Mouse (Mus musculus): ENCODE measurements around the gene Ints3. TPM values are rescaled to one million over a fixed set of nuclear protein-coding genes. Genes with fewer than 3 reads are reported as not detected.
"Not testable (repeated sequence)": the region's sequence is repeated elsewhere in the genome, so short reads cannot be mapped to it uniquely, and the experiment has no call there.

Gene Ints3
- polyA plus RNA-seq, 1 experiment from 2014 or later = 30.1 TPM

DNA sequence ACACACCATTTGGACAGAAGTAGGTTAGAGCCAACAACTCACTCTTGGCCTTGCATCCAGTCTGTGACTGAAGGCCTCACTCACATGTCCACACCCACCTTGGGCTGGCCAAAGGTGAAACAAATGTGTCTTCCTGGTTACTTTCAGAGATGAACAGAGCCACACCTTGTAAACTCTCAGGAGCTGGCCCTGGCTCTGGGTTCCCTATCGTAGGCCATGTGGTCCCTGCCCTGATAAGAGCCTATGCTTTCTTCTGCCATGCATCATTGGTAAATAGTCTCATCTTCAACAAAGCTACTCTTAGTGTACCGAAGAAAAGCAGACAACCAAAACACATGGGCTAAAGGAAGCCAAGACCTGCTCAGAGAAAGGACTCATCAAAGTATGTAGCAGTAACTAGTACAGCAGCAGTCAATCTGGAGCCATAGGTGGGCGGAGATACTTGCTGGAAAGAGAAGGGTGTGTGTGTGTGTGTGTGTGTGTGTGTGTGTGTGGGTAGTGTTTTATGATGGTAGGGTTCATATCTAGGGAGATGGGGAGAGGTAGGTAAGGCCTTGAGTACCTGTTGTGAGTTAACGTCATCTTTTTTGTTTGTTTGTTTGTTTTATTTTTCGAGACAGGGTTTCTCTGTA is 66.3 kb downstream of the Ints3 start:
- H3K4me2 ChIP-seq (ENCODE audit: low read depth, low read length) = no peak overlapping the region
- ATAC-seq (ENCODE audit: low read depth) = no peak
- H3K36me3 ChIP-seq (ENCODE audit: control insufficient read depth, insufficient read depth, low read length) = 0 out of 2 replicates have a peak, but pooled peaks cover under 1% of the 10 kb centered on the region
- no peaks in the 10 kb centered on the region for H3K9me3 ChIP-seq (ENCODE audit: control insufficient read depth, low read length)
- no peaks in the 10 kb centered on the region for H3K27me3 ChIP-seq (ENCODE audit: control insufficient read depth, insufficient read depth, low read length)
- 90% methylated on average over 5 of the region's 5 CpGs for WGBS
- no peak overlapping the region for H3K9ac ChIP-seq (replicated peaks; ENCODE audit: low read depth, low read length)
- no peaks in the 10 kb centered on the region for H3K4me1 ChIP-seq (ENCODE audit: control insufficient read depth, insufficient read depth, low read length)
- H3K4me3 ChIP-seq (ENCODE audit: low read depth, low read length) = no peak overlapping the region
- no peak overlapping the region for H3K27ac ChIP-seq (ENCODE audit: low read depth, low read length)

- 95% methylated on average over 2 of the region's 2 CpGs for WGBS
- H3K36me3 ChIP-seq (ENCODE audit: control insufficient read depth, insufficient read depth, low read length) = peaks cover 19% of the 10 kb centered on the region
These were observed 71.1 kb downstream of the Ints3 start for GRCm38 (mm10) chr3:90362346-90362745.

DNA sequence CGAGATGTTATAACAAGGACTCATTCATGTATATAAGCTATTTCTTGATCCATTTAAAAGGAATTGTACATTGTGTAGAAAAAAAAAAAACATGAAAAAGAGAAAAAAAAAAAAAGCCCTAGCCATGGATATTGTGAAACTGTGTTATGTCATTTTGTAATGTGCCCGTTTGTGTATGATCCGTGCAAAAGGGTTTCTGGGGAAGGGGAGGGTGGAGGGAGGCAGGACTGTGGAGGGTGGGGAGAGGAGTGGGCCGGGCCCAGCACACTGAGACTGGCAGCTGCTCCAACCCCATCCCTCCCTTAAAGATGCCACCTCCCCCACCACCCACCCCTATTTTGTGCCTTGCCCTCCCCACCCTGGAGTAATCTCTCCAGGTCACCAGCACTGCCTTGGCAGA is 71.9 kb downstream of the Ints3 start:
- Histone ChIP-seq H3K4me3 (ENCODE audit: low read depth, low read length) (no peak overlapping the region), H3K9me3 (ENCODE audit: control insufficient read depth, low read length) (no peaks in the 10 kb centered on the region), H3K9ac (replicated peaks; ENCODE audit: low read depth, low read length) (no peak overlapping the region), H3K4me1 (ENCODE audit: control insufficient read depth, insufficient read depth, low read length) (no peaks in the 10 kb centered on the region), H3K4me2 (ENCODE audit: low read depth, low read length) (no peak overlapping the region), H3K27ac (ENCODE audit: low read depth, low read length) (no peak overlapping the region), H3K27me3 (ENCODE audit: control insufficient read depth, insufficient read depth, low read length) (no peaks in the 10 kb centered on the region), H3K36me3 (ENCODE audit: control insufficient read depth, insufficient read depth, low read length) (peaks cover 28% of the 10 kb centered on the region)
- WGBS = 94% methylated on average over 4 of the region's 4 CpGs
- no peak for ATAC-seq (ENCODE audit: low read depth)

More at GRCm38 (mm10) chr3:90362346-90362745, 71.1 kb downstream of the Ints3 start:
- ATAC-seq (ENCODE audit: low read depth) = no peak
- Histone ChIP-seq H3K9me3 (ENCODE audit: control insufficient read depth, low read length) (no peaks in the 10 kb centered on the region), H3K27me3 (ENCODE audit: control insufficient read depth, insufficient read depth, low read length) (no peaks in the 10 kb centered on the region), H3K9ac (replicated peaks; ENCODE audit: low read depth, low read length) (no peak overlapping the region), H3K4me3 (ENCODE audit: low read depth, low read length) (no peak overlapping the region), H3K4me1 (ENCODE audit: control insufficient read depth, insufficient read depth, low read length) (no peaks in the 10 kb centered on the region), H3K4me2 (ENCODE audit: low read depth, low read length) (no peak overlapping the region), H3K27ac (ENCODE audit: low read depth, low read length) (no peak overlapping the region)

DNA sequence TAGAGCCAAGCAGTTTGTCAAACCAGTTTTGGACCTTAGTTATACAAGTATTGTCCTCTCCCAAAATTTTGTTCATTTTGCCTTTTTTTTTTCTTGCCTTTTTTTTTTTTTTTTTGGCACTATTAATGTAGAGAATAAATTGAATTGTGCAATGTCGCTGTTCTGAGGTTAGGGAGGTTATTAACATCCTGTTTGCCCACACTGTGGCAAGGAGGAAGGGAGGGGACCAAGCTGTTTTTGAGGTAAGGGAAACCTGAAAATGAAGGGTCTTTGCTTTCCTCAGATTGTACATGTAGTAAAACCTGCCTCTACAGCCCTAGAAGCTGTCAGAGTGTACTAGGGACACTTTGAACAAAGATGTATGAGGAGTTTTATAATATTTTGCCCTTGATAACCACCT is 74.2 kb downstream of the Ints3 start:
- 94% methylated on average over 1 of the region's 1 CpGs for WGBS
- Histone ChIP-seq H3K9me3 (ENCODE audit: control insufficient read depth, low read length) (no peaks in the 10 kb centered on the region), H3K4me2 (ENCODE audit: low read depth, low read length) (no peak overlapping the region), H3K27ac (ENCODE audit: low read depth, low read length) (no peak overlapping the region), H3K27me3 (ENCODE audit: control insufficient read depth, insufficient read depth, low read length) (no peaks in the 10 kb centered on the region), H3K4me1 (ENCODE audit: control insufficient read depth, insufficient read depth, low read length) (no peaks in the 10 kb centered on the region), H3K4me3 (ENCODE audit: low read depth, low read length) (no peak overlapping the region), H3K9ac (replicated peaks; ENCODE audit: low read depth, low read length) (no peak overlapping the region), H3K36me3 (ENCODE audit: control insufficient read depth, insufficient read depth, low read length) (peaks cover 48% of the 10 kb centered on the region)
- no peak for ATAC-seq (ENCODE audit: low read depth)

GRCm38 (mm10) chr3:90357959-90358358 is 75.5 kb downstream of the Ints3 start:
- H3K27me3 ChIP-seq (ENCODE audit: control insufficient read depth, insufficient read depth, low read length) = no peaks in the 10 kb centered on the region
- ATAC-seq (ENCODE audit: low read depth) = no peak
- H3K27ac ChIP-seq (ENCODE audit: low read depth, low read length) = no peak overlapping the region
- WGBS = 91% methylated on average over 7 of the region's 7 CpGs
- H3K9me3 ChIP-seq (ENCODE audit: control insufficient read depth, low read length) = no peaks in the 10 kb centered on the region
- H3K9ac ChIP-seq (replicated peaks; ENCODE audit: low read depth, low read length) = no peak overlapping the region
- no peak overlapping the region for H3K4me2 ChIP-seq (ENCODE audit: low read depth, low read length)
- H3K4me1 ChIP-seq (ENCODE audit: control insufficient read depth, insufficient read depth, low read length) = no peaks in the 10 kb centered on the region
- H3K4me3 ChIP-seq (ENCODE audit: low read depth, low read length) = no peak overlapping the region
- peaks cover 61% of the 10 kb centered on the region for H3K36me3 ChIP-seq (ENCODE audit: control insufficient read depth, insufficient read depth, low read length)

DNA sequence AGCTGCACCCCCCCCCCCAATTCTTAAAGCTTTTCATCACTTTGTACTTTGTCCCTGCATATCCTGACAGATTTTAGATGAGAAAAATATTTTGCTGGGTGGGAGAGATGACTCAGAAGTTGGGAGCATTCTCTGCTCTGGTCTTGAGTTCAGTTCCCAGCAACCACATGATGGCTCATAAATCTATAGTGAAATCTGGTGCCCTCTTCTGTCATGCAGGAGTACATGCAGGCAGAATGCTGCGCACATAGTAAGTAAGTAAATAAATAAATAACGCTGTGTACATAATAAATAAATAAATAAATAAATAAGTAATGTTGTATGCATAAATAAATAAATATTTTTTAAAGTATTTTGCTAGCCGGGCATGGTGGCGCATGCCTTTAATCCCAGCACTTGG is 85.6 kb downstream of the Ints3 start:
- H3K36me3 ChIP-seq (ENCODE audit: control insufficient read depth, insufficient read depth, low read length) = peaks cover 34% of the 10 kb centered on the region

GRCm38 (mm10) chr3:90342853-90343252 is 90.6 kb downstream of the Ints3 start:
- WGBS = 56% methylated on average over 2 of the region's 2 CpGs
- ATAC-seq (ENCODE audit: low read depth) = not testable (repeated sequence)

More for the DNA sequence above, 85.6 kb downstream of the Ints3 start:
- Histone ChIP-seq H3K27me3 (ENCODE audit: control insufficient read depth, insufficient read depth, low read length) (no peaks in the 10 kb centered on the region), H3K4me1 (ENCODE audit: control insufficient read depth, insufficient read depth, low read length) (no peaks in the 10 kb centered on the region), H3K4me3 (ENCODE audit: low read depth, low read length) (no peak overlapping the region), H3K9me3 (ENCODE audit: control insufficient read depth, low read length) (no peaks in the 10 kb centered on the region), H3K27ac (ENCODE audit: low read depth, low read length) (no peak overlapping the region), H3K4me2 (ENCODE audit: low read depth, low read length) (no peak overlapping the region), H3K9ac (replicated peaks; ENCODE audit: low read depth, low read length) (no peak overlapping the region)
- no peak for ATAC-seq (ENCODE audit: low read depth)
- 97% methylated on average over 4 of the region's 4 CpGs for WGBS

More at GRCm38 (mm10) chr3:90342853-90343252, 90.6 kb downstream of the Ints3 start:
- H3K4me1 ChIP-seq (ENCODE audit: control insufficient read depth, insufficient read depth, low read length); H3K9me3 ChIP-seq (ENCODE audit: control insufficient read depth, low read length); H3K4me2 ChIP-seq (ENCODE audit: low read depth, low read length); H3K4me3 ChIP-seq (ENCODE audit: low read depth, low read length); H3K27me3 ChIP-seq (ENCODE audit: control insufficient read depth, insufficient read depth, low read length); H3K9ac ChIP-seq (replicated peaks; ENCODE audit: low read depth, low read length); H3K27ac ChIP-seq (ENCODE audit: low read depth, low read length); H3K36me3 ChIP-seq (ENCODE audit: control insufficient read depth, insufficient read depth, low read length): not testable (repeated sequence)

Other genes with a start within 250 kb of the Ints3 start
- gene Rps27, start 220.0 kb downstream of the Ints3 start, polyA plus RNA-seq (2014; fragmentation: Nextera tagmentation; extraction: Ambion mirVana) = 896 and 936 TPM in 2 replicates
- gene Rab13, start 219.9 kb downstream of the Ints3 start, polyA plus RNA-seq (2014; fragmentation: Nextera tagmentation; extraction: Ambion mirVana) = 8.0 and 12.4 TPM in 2 replicates
- gene Jtb, start 202.0 kb downstream of the Ints3 start, polyA plus RNA-seq (2014; fragmentation: Nextera tagmentation; extraction: Ambion mirVana) = 98.9 and 102 TPM in 2 replicates
- 1.3 and 2.4 TPM in 2 replicates for gene Creb3l4, start 190.1 kb downstream of the Ints3 start, polyA plus RNA-seq (2014; fragmentation: Nextera tagmentation; extraction: Ambion mirVana)
- 41.2 and 46.0 TPM in 2 replicates for gene Slc39a1, start 185.4 kb downstream of the Ints3 start, polyA plus RNA-seq (2014; fragmentation: Nextera tagmentation; extraction: Ambion mirVana)
- 11.6 and 12.6 TPM in 2 replicates for gene Crtc2, start 179.5 kb downstream of the Ints3 start, polyA plus RNA-seq (2014; fragmentation: Nextera tagmentation; extraction: Ambion mirVana)
- 7.3 and 8.5 TPM in 2 replicates for gene Dennd4b, start 168.4 kb downstream of the Ints3 start, polyA plus RNA-seq (2014; fragmentation: Nextera tagmentation; extraction: Ambion mirVana)
- gene Gatad2b, start 140.4 kb downstream of the Ints3 start, polyA plus RNA-seq (2014; fragmentation: Nextera tagmentation; extraction: Ambion mirVana) = 14.3 and 21.6 TPM in 2 replicates
- gene Slc27a3, start 43.7 kb downstream of the Ints3 start, polyA plus RNA-seq (2014; fragmentation: Nextera tagmentation; extraction: Ambion mirVana) = 21.3 and 21.7 TPM in 2 replicates
- gene Npr1, start 32.2 kb upstream of the Ints3 start, polyA plus RNA-seq (2014; fragmentation: Nextera tagmentation; extraction: Ambion mirVana) = 1.4 and 4.0 TPM in 2 replicates
- 262 and 269 TPM in 2 replicates for gene Ilf2, start 42.5 kb upstream of the Ints3 start, polyA plus RNA-seq (2014; fragmentation: Nextera tagmentation; extraction: Ambion mirVana)
- 106 and 112 TPM in 2 replicates for gene Snapin, start 57.4 kb upstream of the Ints3 start, polyA plus RNA-seq (2014; fragmentation: Nextera tagmentation; extraction: Ambion mirVana)
- gene Chtop, start 75.9 kb upstream of the Ints3 start, polyA plus RNA-seq (2014; fragmentation: Nextera tagmentation; extraction: Ambion mirVana) = 116 and 123 TPM in 2 replicates
- gene S100a1, start 80.8 kb upstream of the Ints3 start, polyA plus RNA-seq (2014; fragmentation: Nextera tagmentation; extraction: Ambion mirVana) = 15.8 and 18.6 TPM in 2 replicates
- gene S100a13, start 80.8 kb upstream of the Ints3 start, polyA plus RNA-seq (2014; fragmentation: Nextera tagmentation; extraction: Ambion mirVana) = 6.9 and 11.0 TPM in 2 replicates
- gene S100a14, start 93.2 kb upstream of the Ints3 start, polyA plus RNA-seq (2014; fragmentation: Nextera tagmentation; extraction: Ambion mirVana) = not detected in 2 replicates
- gene S100a16, start 103.6 kb upstream of the Ints3 start, polyA plus RNA-seq (2014; fragmentation: Nextera tagmentation; extraction: Ambion mirVana) = 22.5 and 33.3 TPM in 2 replicates
- 0.31 and 2.0 TPM in 2 replicates for gene S100a3, start 127.0 kb upstream of the Ints3 start, polyA plus RNA-seq (2014; fragmentation: Nextera tagmentation; extraction: Ambion mirVana)
- not detected in 2 replicates for gene S100a2, start 156.6 kb upstream of the Ints3 start, polyA plus RNA-seq (2014; fragmentation: Nextera tagmentation; extraction: Ambion mirVana)
- not detected in 2 replicates for gene Gm42674, start 168.3 kb upstream of the Ints3 start, polyA plus RNA-seq (2014; fragmentation: Nextera tagmentation; extraction: Ambion mirVana)
- gene S100a4, start 170.1 kb upstream of the Ints3 start, polyA plus RNA-seq (2014; fragmentation: Nextera tagmentation; extraction: Ambion mirVana) = 1.2 TPM in 1 of 2 replicates, not detected in the other
- not detected in 2 replicates for gene S100a5, start 174.9 kb upstream of the Ints3 start, polyA plus RNA-seq (2014; fragmentation: Nextera tagmentation; extraction: Ambion mirVana)
- 11.8 and 27.5 TPM in 2 replicates for gene S100a6, start 179.3 kb upstream of the Ints3 start, polyA plus RNA-seq (2014; fragmentation: Nextera tagmentation; extraction: Ambion mirVana)
- gene S100a7a, start 220.4 kb upstream of the Ints3 start, polyA plus RNA-seq (2014; fragmentation: Nextera tagmentation; extraction: Ambion mirVana) = not detected in 2 replicates
- gene S100a8, start 235.4 kb upstream of the Ints3 start, polyA plus RNA-seq (2014; fragmentation: Nextera tagmentation; extraction: Ambion mirVana) = 1.8 and 9.7 TPM in 2 replicates